Mouse (Mus musculus) forebrain, embryonic 11.5 days (tissue): ENCODE data around the gene Sco2. TPM values are rescaled to one million over a fixed set of nuclear protein-coding genes. Genes with fewer than 3 reads are reported as not detected.

ENCODE experiments used
- ATAC-seq: fragments of 200-750 bp; cut with Nextera tagmentation; replicated peaks from 2 replicates; pipeline ENCODE4 v1.8.0; 2017; ENCODE audit warnings: moderate TSS enrichment; ENCODE audit not compliant: low FRiP score
- DNase-seq: peaks from one replicate; pipeline ENCODE4 v3.0.0-alpha.2; 2017; ENCODE audit warnings: low spot score
- H3K27ac ChIP-seq: fragments of 300-500 bp; sonication (generic); 2 replicates; pipeline ENCODE4 v1.5.1; 2014; ENCODE audit warnings: low read depth, low read length
- H3K27me3 ChIP-seq: fragments of 300-500 bp; sonication (generic); 2 replicates; pipeline ENCODE4 v1.6.1; 2014; ENCODE audit warnings: mild to moderate bottlenecking, low read length, mixed read lengths; ENCODE audit not compliant: control insufficient read depth, insufficient read depth
- H3K36me3 ChIP-seq: fragments of 300-500 bp; sonication (generic); 2 replicates; pipeline ENCODE4 v1.6.1; 2014; ENCODE audit warnings: mild to moderate bottlenecking, low read length, moderate library complexity, mixed read lengths; ENCODE audit not compliant: control insufficient read depth, insufficient read depth
- H3K4me1 ChIP-seq: fragments of 300-500 bp; sonication (generic); replicated peaks from 2 replicates; pipeline ENCODE4 v1.6.1; 2014; ENCODE audit warnings: low read length, mixed read lengths; ENCODE audit not compliant: control insufficient read depth, insufficient read depth
- H3K4me2 ChIP-seq: fragments of 300-500 bp; sonication (generic); 2 replicates; pipeline ENCODE4 v1.6.1; 2014; ENCODE audit warnings: low read depth, mild to moderate bottlenecking, low read length, moderate library complexity, mixed read lengths; ENCODE audit not compliant: severe bottlenecking
- H3K4me3 ChIP-seq: fragments of 300-500 bp; sonication (generic); 2 replicates; pipeline ENCODE4 v1.5.1; 2014; ENCODE audit warnings: low read depth, low read length
- H3K9ac ChIP-seq: fragments of 300-500 bp; sonication (generic); 2 replicates; pipeline ENCODE4 v1.6.1; 2014; ENCODE audit warnings: low read length
- H3K9me3 ChIP-seq: fragments of 300-500 bp; sonication (generic); 2 replicates; pipeline ENCODE4 v1.6.1; 2016; ENCODE audit warnings: low read length, mixed read lengths; ENCODE audit not compliant: control insufficient read depth
- WGBS: fragments of 180-500 bp; shearing (Covaris S2); extraction: QIAGEN DNeasy Blood & Tissue Kit; methylation state at CpG from one replicate; pipeline ENCODE4 v1.1.7; 2014; 5-methylcytosine and 5-hydroxymethylcytosine counted together
- polyA plus RNA-seq: library from polyadenylated mRNA; unstranded; fragments of >200 nt; fragmentation: Nextera tagmentation; extraction: Ambion mirVana; gene quantifications from 2 replicates; pipeline ENCODE4 v1.2.1, GENCODE M21; 2014

Gene Sco2
- polyA plus RNA-seq, 1 experiment from 2014 or later, result 5.7 TPM

GRCm38 (mm10) chr15:89396883-89397282, 23.2 kb upstream of the Sco2 start:
- Histone ChIP-seq H3K27ac (no peak overlapping the region), H3K27me3 (no peaks in the 10 kb centered on the region), H3K4me1 (no peaks in the 10 kb centered on the region), H3K36me3 (no peaks in the 10 kb centered on the region), H3K4me3 (no peak overlapping the region), H3K4me2 (no peak overlapping the region), H3K9ac (no peak overlapping the region), H3K9me3 (no peaks in the 10 kb centered on the region)
- ATAC-seq, result no peak
- WGBS, result 93% methylated on average over 4 of the region's 4 CpGs
- DNase-seq, result no peak

- Histone ChIP-seq H3K9me3 (no peaks in the 10 kb centered on the region), H3K4me1 (no peaks in the 10 kb centered on the region), H3K4me2 (no peak overlapping the region), H3K36me3 (no peaks in the 10 kb centered on the region), H3K4me3 (no peak overlapping the region), H3K27ac (no peak overlapping the region), H3K27me3 (no peaks in the 10 kb centered on the region), H3K9ac (no peak overlapping the region)
- WGBS, result 88% methylated on average over 10 of the region's 10 CpGs
- no peak for ATAC-seq
- DNase-seq, result no peak
These were observed 16.4 kb upstream of the Sco2 start for GRCm38 (mm10) chr15:89390081-89390480.

GRCm38 (mm10) chr15:89387127-89387526, 13.5 kb upstream of the Sco2 start:
- 48% methylated on average over 12 of the region's 12 CpGs for WGBS
- H3K27me3 ChIP-seq, result no peaks in the 10 kb centered on the region

GRCm38 (mm10) chr15:89384617-89385016, 11.0 kb upstream of the Sco2 start, which contains the start of gene Klhdc7b:
Gene Klhdc7b (plus strand): TSS chr15:89384917.
- Histone ChIP-seq H3K9me3 (no peaks in the 10 kb centered on the region), H3K4me3 (no peak within 1 kb of the TSS), H3K27me3 (peaks cover 6% of the 10 kb centered on the region), H3K27ac (no peak within 1 kb of the TSS), H3K36me3 (no peaks in the 10 kb centered on the region), H3K4me2 (no peak within 1 kb of the TSS), H3K9ac (no peak within 1 kb of the TSS; the same call in 1 of the 2 replicates), H3K4me1 (no peaks in the 10 kb centered on the region)
- ATAC-seq (no peak), DNase-seq (no peak)
- WGBS, result 89% methylated on average over 7 of the region's 7 CpGs

More at GRCm38 (mm10) chr15:89387127-89387526, 13.5 kb upstream of the Sco2 start:
- H3K36me3 ChIP-seq, result no peaks in the 10 kb centered on the region
- H3K9me3 ChIP-seq, result no peaks in the 10 kb centered on the region
- ATAC-seq, result no peak
- DNase-seq, result no peak
- H3K4me1 ChIP-seq, result no peaks in the 10 kb centered on the region
- H3K4me3 ChIP-seq, result no peak overlapping the region
- H3K9ac ChIP-seq, result no peak overlapping the region
- no peak overlapping the region for H3K27ac ChIP-seq
- no peak overlapping the region for H3K4me2 ChIP-seq

GRCm38 (mm10) chr15:89379429-89379828, 5.8 kb upstream of the Sco2 start:
- no peaks in the 10 kb centered on the region for H3K36me3 ChIP-seq
- ATAC-seq (no peak), DNase-seq (no peak)
- peaks cover 42% of the 10 kb centered on the region for H3K27me3 ChIP-seq
- peak overlapping the region; percentile 35 for H3K4me3 ChIP-seq
- H3K27ac ChIP-seq, result no peak overlapping the region
- no peak overlapping the region for H3K9ac ChIP-seq
- H3K9me3 ChIP-seq, result no peaks in the 10 kb centered on the region
- peaks cover 9% of the 10 kb centered on the region for H3K4me1 ChIP-seq
- peak overlapping the region; percentile 68 for H3K4me2 ChIP-seq
- WGBS, result 11% methylated on average over 10 of the region's 10 CpGs

GRCm38 (mm10) chr15:89378831-89379401, 5.3 kb upstream of the Sco2 start, which contains the start of gene Odf3b:
Gene Odf3b (minus strand): TSS chr15:89379282.
- Histone ChIP-seq H3K4me1 (peaks cover 13% of the 10 kb centered on the region), H3K27me3 (peaks cover 42% of the 10 kb centered on the region), H3K4me2 (peak within 1 kb of the TSS; percentile 68), H3K9me3 (no peaks in the 10 kb centered on the region), H3K9ac (peak within 1 kb of the TSS; percentile 43; the same call in 1 of the 2 replicates), H3K4me3 (peak within 1 kb of the TSS; percentile 35), H3K36me3 (no peaks in the 10 kb centered on the region), H3K27ac (no peak within 1 kb of the TSS)
- DNase-seq, result no peak
- under 1% methylated on average over 33 of the region's 33 CpGs for WGBS
- no peak for ATAC-seq

- peaks cover 13% of the 10 kb centered on the region for H3K4me1 ChIP-seq
- H3K36me3 ChIP-seq, result no peaks in the 10 kb centered on the region
- H3K4me2 ChIP-seq, result peak overlapping the region; percentile 68
- H3K9me3 ChIP-seq, result no peaks in the 10 kb centered on the region
- no peak for ATAC-seq
- 12% methylated on average over 46 of the region's 46 CpGs for WGBS
- H3K9ac ChIP-seq, result peak overlapping the region; percentile 43; the same call in 1 of the 2 replicates
- DNase-seq, result no peak
- peak overlapping the region; percentile 35 for H3K4me3 ChIP-seq
- H3K27me3 ChIP-seq, result peaks cover 42% of the 10 kb centered on the region
- H3K27ac ChIP-seq, result no peak overlapping the region
These were observed 4.5 kb upstream of the Sco2 start for GRCm38 (mm10) chr15:89377938-89378828.

GRCm38 (mm10) chr15:89377362-89377761, 3.7 kb upstream of the Sco2 start:
- Histone ChIP-seq H3K36me3 (no peaks in the 10 kb centered on the region), H3K4me1 (peaks cover 13% of the 10 kb centered on the region), H3K9ac (no peak overlapping the region), H3K27me3 (peaks cover 42% of the 10 kb centered on the region), H3K4me2 (no peak overlapping the region), H3K9me3 (no peaks in the 10 kb centered on the region), H3K27ac (no peak overlapping the region), H3K4me3 (no peak overlapping the region)
- ATAC-seq (no peak), DNase-seq (no peak)
- 7% methylated on average over 18 of the region's 18 CpGs for WGBS
